9 mouse cellular contexts compared by ENCODE assay signal in genomic region chr6:125377582-125378451, GRCm38 (mm10). TPM values are rescaled to one million over a fixed set of nuclear protein-coding genes. Genes with fewer than 3 reads are reported as not detected.
DNase-seq lines count a peak whose midpoint lies in the region; ATAC-seq and TF ChIP-seq lines count a peak whose summit lies in the region.
"Had no signal": no experiment of that assay in that cellular context is flagged by ENCODE, and none has a peak within 500 bp of the region (broad histone marks: within the 10 kb centered on the region; RNA-seq: fewer than 3 reads in every experiment).

No protein-coding gene starts in this region.

- peaks cover 12% of the 10 kb centered on the region for H3K4me1 ChIP-seq in midbrain, embryonic 11.5 days (ENCODE audit: control insufficient read depth, insufficient read depth, low read length)
- peaks cover 8% of the 10 kb centered on the region; the same call in 1 of the 2 replicates for H3K4me1 ChIP-seq in midbrain, postnatal 0 days (ENCODE audit: insufficient read depth, low read length)
- H3K4me1 ChIP-seq in heart, embryonic 15.5 days (replicated peaks) = peaks cover 25% of the 10 kb centered on the region
- peaks cover 12% of the 10 kb centered on the region for H3K4me1 ChIP-seq in limb, embryonic 11.5 days (ENCODE audit: control insufficient read depth, insufficient read depth, low read length)

- no peak overlapping the region for H3K9ac ChIP-seq in midbrain, embryonic 11.5 days (ENCODE audit: low read length)
- no peak overlapping the region for H3K9ac ChIP-seq in midbrain, postnatal 0 days (replicated peaks; ENCODE audit: low read length, poor library complexity, severe bottlenecking)
- H3K9ac ChIP-seq in heart, embryonic 15.5 days = no peak overlapping the region
- no peak overlapping the region for H3K9ac ChIP-seq in limb, embryonic 11.5 days (ENCODE audit: low read length)

- no peak overlapping the region for H3K4me2 ChIP-seq in midbrain, embryonic 11.5 days
- no peak overlapping the region for H3K4me2 ChIP-seq in midbrain, postnatal 0 days (ENCODE audit: low read depth, low read length, poor library complexity, severe bottlenecking)
- H3K4me2 ChIP-seq in heart, embryonic 15.5 days = peak overlapping the region; percentile 28; the same call in 1 of the 2 replicates
- H3K4me2 ChIP-seq in limb, embryonic 11.5 days (ENCODE audit: low read depth, severe bottlenecking) = no peak overlapping the region

- H3K4me3 ChIP-seq in midbrain, embryonic 11.5 days (ENCODE audit: low read depth, low read length) = no peak overlapping the region
- no peak overlapping the region for H3K4me3 ChIP-seq in midbrain, postnatal 0 days (ENCODE audit: low read depth, low read length)
- no peak overlapping the region for H3K4me3 ChIP-seq in heart, embryonic 15.5 days
- H3K4me3 ChIP-seq in limb, embryonic 11.5 days (ENCODE audit: low read depth, low read length) = no peak overlapping the region

- no peak overlapping the region for H3K27ac ChIP-seq in midbrain, embryonic 11.5 days (ENCODE audit: low read depth, low read length)
- H3K27ac ChIP-seq in midbrain, postnatal 0 days (ENCODE audit: low read depth, low read length) = no peak overlapping the region
- H3K27ac ChIP-seq in heart, embryonic 15.5 days = no peak overlapping the region
- H3K27ac ChIP-seq in limb, embryonic 11.5 days (replicated peaks; ENCODE audit: low read depth, low read length) = no peak overlapping the region

- DNase-seq in midbrain, embryonic 11.5 days (ENCODE audit: low spot score, missing footprints) = peak; percentile 87
- DNase-seq in midbrain, postnatal 0 days (ENCODE audit: low spot score) = no peak
- DNase-seq in c-Kit-positive CD71-positive TER-119-negative erythroid progenitor cells, embryonic 14.5 days (ENCODE audit: low read depth) = peak; percentile 46
- peak; percentile 54 for DNase-seq in limb, embryonic 11.5 days (ENCODE audit: low spot score)
- DNase-seq in layer of hippocampus, postnatal 25 days (ENCODE audit: extremely low spot score in 1 of 2, low spot score in 1 of 2) = no peak
- DNase-seq in layer of hippocampus, adult 9-11 months = no peak

- peaks cover 35% of the 10 kb centered on the region for H3K27me3 ChIP-seq in midbrain, embryonic 11.5 days (ENCODE audit: control insufficient read depth, insufficient read depth, low read length)
- H3K27me3 ChIP-seq in midbrain, postnatal 0 days (ENCODE audit: insufficient read depth, low read length) = peaks cover 49% of the 10 kb centered on the region
- peaks cover 87% of the 10 kb centered on the region for H3K27me3 ChIP-seq in heart, embryonic 15.5 days
- H3K27me3 ChIP-seq in limb, embryonic 11.5 days (ENCODE audit: control insufficient read depth, insufficient read depth, low read length) = peaks cover 50% of the 10 kb centered on the region

- WGBS in midbrain, embryonic 11.5 days = 34% methylated on average over 16 of the region's 16 CpGs
- 40% methylated on average over 15 of the region's 16 CpGs for WGBS in midbrain, postnatal 0 days
- 39% methylated on average over 16 of the region's 16 CpGs for WGBS in heart, embryonic 15.5 days
- 29% methylated on average over 16 of the region's 16 CpGs for whole genome bisulfite sequencing in limb, embryonic 11.5 days

- no peaks in the 10 kb centered on the region for H3K36me3 ChIP-seq in midbrain, embryonic 11.5 days (ENCODE audit: control insufficient read depth, insufficient read depth, low read length)
- H3K36me3 ChIP-seq in midbrain, postnatal 0 days (ENCODE audit: insufficient read depth, low read length) = no peaks in the 10 kb centered on the region
- no peaks in the 10 kb centered on the region for H3K36me3 ChIP-seq in heart, embryonic 15.5 days
- no peaks in the 10 kb centered on the region for H3K36me3 ChIP-seq in limb, embryonic 11.5 days (ENCODE audit: control insufficient read depth, insufficient read depth, low read length)

- ATAC-seq in midbrain, embryonic 11.5 days (ENCODE audit: low FRiP score) = peak; percentile 45; the same call in 1 of the 2 replicates
- ATAC-seq in midbrain, postnatal 0 days (ENCODE audit: low FRiP score) = no peak
- ATAC-seq in heart, embryonic 15.5 days (replicated peaks; ENCODE audit: insufficient number of reproducible peaks, insufficient read depth, low FRiP score, low read depth) = peak; percentile 51; the same call in 1 of the 2 replicates
- no peak for ATAC-seq in limb, embryonic 11.5 days (ENCODE audit: insufficient number of reproducible peaks, low FRiP score, low TSS enrichment, low read depth)
- ATAC-seq in monocyte, adult 5-6 weeks (replicated peaks; ENCODE audit: insufficient number of reproducible peaks, low FRiP score, low TSS enrichment, poor library complexity, severe bottlenecking) = peak; percentile 50

- no peak for TF ChIP-seq CTCF in midbrain, postnatal 0 days (IDR thresholded peaks at IDR 0.05)

- H3K9me3 ChIP-seq in midbrain, embryonic 11.5 days (ENCODE audit: control insufficient read depth, low read length) = no peaks in the 10 kb centered on the region
- no peaks in the 10 kb centered on the region for H3K9me3 ChIP-seq in midbrain, postnatal 0 days (ENCODE audit: low read length)
- H3K9me3 ChIP-seq in heart, embryonic 15.5 days (replicated peaks) = no peaks in the 10 kb centered on the region
- H3K9me3 ChIP-seq in limb, embryonic 11.5 days (ENCODE audit: control insufficient read depth, low read length) = no peaks in the 10 kb centered on the region; the same call in 1 of the 2 replicates

RNA-seq across cellular contexts. Expression of gene Plekhg6, which starts 2.8 kb away (rescaled TPM):
- not detected in 2 replicates for polyA plus RNA-seq in midbrain, embryonic 11.5 days (2014; fragmentation: Nextera tagmentation; extraction: Ambion mirVana)
- 0.22 and 0.24 TPM in 2 replicates for total RNA-seq in midbrain, postnatal 0 days (2014; rRNA removed)
- 0.35 and 0.54 TPM in 2 replicates for polyA plus RNA-seq in midbrain, postnatal 0 days (2015; fragmentation: Nextera tagmentation; extraction: Ambion mirVana)
- polyA plus RNA-seq in heart, embryonic 15.5 days (2015; fragmentation: Nextera tagmentation; extraction: Ambion mirVana) = 0.05 and 0.37 TPM in 2 replicates
- polyA plus RNA-seq in limb, embryonic 11.5 days (2014; fragmentation: Nextera tagmentation; extraction: Ambion mirVana) = 0.13 and 0.27 TPM in 2 replicates
- total RNA-seq in monocyte, adult 5-6 weeks (2017) = not detected in 3 replicates
- not detected for total RNA-seq in layer of hippocampus, postnatal 25 days (2021)
- polyA plus RNA-seq: spleen, adult 2 months had no signal

RNA-seq across cellular contexts. Expression of gene Tnfrsf1a, which starts 28.7 kb away (rescaled TPM):
- 19.0 and 19.2 TPM in 2 replicates for polyA plus RNA-seq in midbrain, embryonic 11.5 days (2014; fragmentation: Nextera tagmentation; extraction: Ambion mirVana)
- 9.2 and 15.9 TPM in 2 replicates for total RNA-seq in midbrain, postnatal 0 days (2014; rRNA removed)
- 10.4 and 12.9 TPM in 2 replicates for polyA plus RNA-seq in midbrain, postnatal 0 days (2015; fragmentation: Nextera tagmentation; extraction: Ambion mirVana)
- 42.8 and 56.4 TPM in 2 replicates for polyA plus RNA-seq in heart, embryonic 15.5 days (2015; fragmentation: Nextera tagmentation; extraction: Ambion mirVana)
- 45.4 and 46.6 TPM in 2 replicates for polyA plus RNA-seq in limb, embryonic 11.5 days (2014; fragmentation: Nextera tagmentation; extraction: Ambion mirVana)
- 101 to 111 TPM (median 103 TPM) in 3 replicates for total RNA-seq in monocyte, adult 5-6 weeks (2017)
- total RNA-seq in layer of hippocampus, postnatal 25 days (2021) = 10 to 100 TPM; 11.2 to 12.5 TPM

RNA-seq across cellular contexts. Expression of gene Scnn1a, which starts 57.4 kb away (rescaled TPM):
- polyA plus RNA-seq in midbrain, embryonic 11.5 days (2014; fragmentation: Nextera tagmentation; extraction: Ambion mirVana) = 0.33 and 0.77 TPM in 2 replicates
- total RNA-seq in midbrain, postnatal 0 days (2014; rRNA removed) = 1.5 and 1.8 TPM in 2 replicates
- polyA plus RNA-seq in midbrain, postnatal 0 days (2015; fragmentation: Nextera tagmentation; extraction: Ambion mirVana) = 1.8 TPM in 2 replicates
- polyA plus RNA-seq in heart, embryonic 15.5 days (2015; fragmentation: Nextera tagmentation; extraction: Ambion mirVana) = 0.81 and 2.8 TPM in 2 replicates
- polyA plus RNA-seq in limb, embryonic 11.5 days (2014; fragmentation: Nextera tagmentation; extraction: Ambion mirVana) = 1.2 and 1.3 TPM in 2 replicates
- total RNA-seq in monocyte, adult 5-6 weeks (2017) = 3.1 to 6.4 TPM (median 5.9 TPM) in 3 replicates
- 1 to 10 TPM; 3.8 to 3.9 TPM for total RNA-seq in layer of hippocampus, postnatal 25 days (2021)

Comparison
In these comparisons a context has a peak if more than half of its experiments do, and no peak if none do; other contexts are left out.
1. ATAC-seq: peak in midbrain, embryonic 11.5 days (single experiment), heart, embryonic 15.5 days (single experiment) and monocyte, adult 5-6 weeks (single experiment); none in midbrain, postnatal 0 days (single experiment) and limb, embryonic 11.5 days (single experiment).
2. DNase-seq: peak in midbrain, embryonic 11.5 days (single experiment), c-Kit-positive CD71-positive TER-119-negative erythroid progenitor cells, embryonic 14.5 days (single experiment) and limb, embryonic 11.5 days (single experiment); none in midbrain, postnatal 0 days (single experiment), layer of hippocampus, postnatal 25 days (0 of 2) and layer of hippocampus, adult 9-11 months (single experiment).